Mouse (Mus musculus): ENCODE measurements around the gene F8.
"Not testable (repeated sequence)": the region's sequence is repeated elsewhere in the genome, so short reads cannot be mapped to it uniquely, and the experiment has no call there.

The F8 gene

DNA sequence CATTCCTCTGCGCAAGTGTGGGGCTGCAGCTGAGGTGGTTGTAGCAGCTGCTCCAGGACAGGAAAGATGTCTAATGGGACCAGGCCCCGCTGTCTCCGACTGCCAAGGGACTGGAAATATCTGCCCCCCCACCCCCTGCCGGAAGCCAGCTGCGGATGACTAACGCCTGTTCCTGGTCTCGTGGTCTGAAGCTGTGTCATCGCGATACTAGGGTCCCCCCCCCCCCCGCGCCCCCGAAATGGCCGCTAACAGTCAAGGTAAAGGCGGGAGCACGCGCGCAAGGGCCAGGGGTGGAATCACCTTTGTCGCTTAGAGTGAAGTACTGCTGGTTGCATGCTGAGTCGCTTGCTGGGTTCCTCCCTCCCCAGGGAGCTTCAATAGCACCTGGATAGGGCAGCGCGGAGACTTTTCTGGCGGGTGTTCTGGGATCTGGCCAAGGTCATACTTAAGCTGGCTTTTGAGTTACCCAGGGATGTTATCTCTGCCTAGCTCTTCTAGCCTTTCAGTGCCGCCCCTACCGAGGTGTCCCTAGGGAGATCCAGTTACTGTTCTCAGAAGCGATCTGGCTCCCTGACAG, at the start of gene F8, which contains the start of gene Fundc2:
F8 (minus strand) TSS at position 421 of the 577 bp plus-strand sequence.
Fundc2 (plus strand) TSS at position 205 of the 577 bp plus-strand sequence.
- ChIA-PET CTCF (interaction anchor here in 2 of 4 experiments (0.6 to 1.0 kb wide), 3 partner anchors 9 to 292 kb away, joined by 5 to 6 read pairs (median 6); no protein-coding TSS in a partner anchor), POLR2A (interaction anchor here (0.6 to 1.6 kb wide), 29 partner anchors 8 to 1385 kb away, joined by 3 to 18 read pairs (median 3); partner anchors contain the start of genes Vbp1 (in 4 of the 4), Brcc3 (in 3 of the 4), Cmc4 (in 3 of the 4) and Mtcp1 (in 3 of the 4))

DNA sequence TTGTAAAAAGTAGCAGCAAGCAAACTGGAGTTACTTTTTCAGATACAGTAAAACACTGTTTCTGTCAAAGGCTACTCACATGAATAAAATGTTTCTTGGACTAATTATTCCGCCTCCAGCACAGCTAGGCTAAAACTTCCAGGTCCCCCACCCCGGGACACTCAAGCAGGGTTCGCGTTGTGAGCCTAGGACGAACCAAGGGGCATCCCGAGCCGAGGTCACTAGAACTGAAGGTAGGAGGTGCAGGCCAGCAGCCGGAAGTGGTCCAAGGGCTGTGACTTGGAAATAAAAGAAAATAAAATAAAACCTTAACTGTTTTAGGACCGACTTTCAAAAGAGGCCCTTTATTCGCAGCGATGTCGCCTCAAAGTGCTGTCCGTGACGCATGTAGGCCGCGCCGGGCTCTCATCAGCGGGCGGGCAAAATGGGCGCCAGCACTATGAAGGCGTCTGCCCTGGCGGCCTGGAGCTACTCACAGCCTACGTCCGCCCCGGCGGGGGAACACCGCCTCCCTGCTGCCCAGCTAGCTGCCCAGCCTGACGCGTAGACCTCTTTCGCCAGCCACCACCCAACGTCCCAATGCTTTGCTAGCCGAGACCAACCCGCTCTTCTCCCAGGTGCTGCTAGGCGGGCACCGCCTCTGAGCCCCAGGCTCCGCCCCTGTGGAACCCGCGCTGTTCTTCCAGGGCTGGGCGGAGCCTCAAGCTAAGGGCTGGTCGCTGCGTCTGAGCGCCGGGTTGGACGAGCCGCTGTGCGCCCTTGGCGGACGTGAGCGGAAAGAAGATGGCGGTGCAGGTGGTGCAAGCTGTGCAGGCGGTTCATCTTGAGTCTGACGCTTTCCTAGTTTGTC, 33.7 kb upstream of the F8 start, which contains the start of the genes Cmc4, Mtcp1 and Brcc3:
Cmc4 (minus strand) TSS at position 649 of the 850 bp plus-strand sequence.
Mtcp1 (minus strand) TSS at position 653 of the 850 bp plus-strand sequence.
Brcc3 (plus strand) TSS at position 693 of the 850 bp plus-strand sequence.
- ChIA-PET CTCF (no interaction called here), POLR2A (interaction anchor here in 3 of 4 experiments (0.7 to 2.9 kb wide), 26 partner anchors 10 to 1146 kb away, joined by 3 to 23 read pairs (median 4); partner anchors contain the start of genes F8 (in 3 of the 3), Fundc2 (in 3 of the 3), Vbp1 (in 3 of the 3) and G6pdx (in 2 of the 3))

DNA sequence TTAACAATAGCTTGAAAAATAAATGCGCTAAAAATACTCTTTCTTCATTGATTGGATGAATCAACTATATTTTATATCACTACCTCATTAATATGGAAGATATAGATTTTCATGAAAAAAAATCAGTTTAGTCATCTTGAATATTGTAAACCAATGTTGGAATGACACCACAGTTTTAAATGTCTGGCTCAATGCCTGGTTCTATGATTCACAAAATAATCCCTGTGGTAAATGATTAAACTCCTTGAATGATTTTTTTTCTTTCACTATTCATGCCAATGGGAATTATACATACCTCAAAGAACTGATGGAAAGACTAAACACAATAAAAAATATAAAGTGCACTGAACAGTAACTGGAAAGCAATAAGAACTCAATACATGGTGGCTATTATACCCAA, 27.3 kb upstream of the F8 start:
- ChIA-PET POLR2A (interaction anchor here in 1 of 4 experiments (0.7 kb wide), 1 partner anchor 308 kb away, joined by 3 read pairs; no protein-coding TSS in a partner anchor), CTCF (no interaction called here)

DNA sequence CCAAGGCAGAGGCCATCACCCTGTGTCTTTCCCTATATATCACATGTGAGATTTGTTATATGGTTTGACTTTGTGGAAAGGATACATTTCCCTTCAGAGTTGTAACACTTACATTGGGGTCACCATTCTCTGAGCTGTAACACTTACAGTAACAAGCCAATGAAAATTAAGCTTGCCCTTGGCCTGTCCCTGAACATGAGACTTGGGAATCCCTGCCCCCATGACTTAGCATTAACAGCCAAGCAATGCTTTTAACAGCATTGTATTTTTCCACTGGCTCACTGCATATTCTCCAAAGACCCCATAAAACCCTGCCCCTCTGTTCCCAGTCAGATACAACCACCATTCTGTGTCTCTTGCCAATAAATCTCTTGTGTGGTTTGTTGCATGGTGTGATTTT, 20.9 kb upstream of the F8 start:
- CTCF ChIA-PET, result interaction anchor here in 1 of 4 experiments (0.5 kb wide), 1 partner anchor 16 kb away, joined by 3 read pairs; no protein-coding TSS in a partner anchor
- POLR2A ChIA-PET, result interaction anchor here in 2 of 4 experiments (1.3 to 2.5 kb wide), 2 partner anchors 13 kb away, joined by 3 to 7 read pairs; partner anchors contain the start of genes Brcc3 (in 2 of the 2), Cmc4 (in 2 of the 2) and Mtcp1 (in 2 of the 2)

DNA sequence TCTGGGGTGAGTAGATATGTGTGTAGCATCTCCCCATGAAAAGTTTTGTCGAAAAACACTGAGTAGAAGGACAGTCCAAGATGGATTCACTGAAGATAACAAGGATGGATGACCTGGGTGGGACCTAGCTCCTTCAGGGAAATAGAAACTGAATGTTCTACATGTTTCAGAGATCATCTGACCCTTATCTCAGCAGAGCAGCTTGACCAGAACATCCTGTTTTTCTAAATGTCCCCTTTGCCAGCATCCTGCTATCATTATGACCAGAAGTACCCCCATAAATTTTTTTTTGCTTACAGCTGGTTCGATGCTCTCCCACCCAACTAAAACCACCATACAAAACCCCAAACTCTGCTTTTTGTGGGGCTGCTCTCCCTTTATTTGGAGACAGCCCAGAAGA, 20.3 kb upstream of the F8 start:
- POLR2A ChIA-PET, result interaction anchor here in 2 of 4 experiments (1.1 to 2.5 kb wide), 3 partner anchors 14 to 21 kb away, joined by 3 to 7 read pairs (median 4); partner anchors contain the start of genes Brcc3 (in 2 of the 2), Cmc4 (in 2 of the 2), Mtcp1 (in 2 of the 2) and F8 (in 1 of the 2)
- CTCF ChIA-PET, result no interaction called here

DNA sequence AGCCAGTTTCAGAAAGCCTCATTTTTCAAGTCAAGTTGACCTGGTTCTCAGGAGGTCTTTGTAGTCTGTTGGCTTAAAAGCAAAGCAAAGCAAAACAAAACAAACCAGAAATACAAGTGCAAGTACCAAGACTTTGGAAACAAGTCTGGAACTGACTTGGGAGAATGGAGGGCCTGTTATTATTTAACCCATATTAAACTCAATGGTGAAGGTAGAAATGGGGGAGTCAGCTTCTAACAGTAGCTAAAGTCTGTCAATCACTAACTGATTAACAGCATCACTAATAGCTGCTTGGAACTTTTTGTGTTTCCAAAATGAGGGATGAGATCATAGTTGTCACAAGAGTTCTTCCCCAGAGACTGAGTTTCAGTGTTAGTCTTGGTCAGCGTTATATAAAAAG, 17.1 kb upstream of the F8 start:
- CTCF ChIA-PET, result no interaction called here
- POLR2A ChIA-PET, result interaction anchor here in 2 of 4 experiments (0.7 to 1.0 kb wide), 2 partner anchors 17 kb away, joined by 3 read pairs; partner anchors contain the start of genes Brcc3 (in 1 of the 2), Cmc4 (in 1 of the 2), F8 (in 1 of the 2) and Fundc2 (in 1 of the 2)

DNA sequence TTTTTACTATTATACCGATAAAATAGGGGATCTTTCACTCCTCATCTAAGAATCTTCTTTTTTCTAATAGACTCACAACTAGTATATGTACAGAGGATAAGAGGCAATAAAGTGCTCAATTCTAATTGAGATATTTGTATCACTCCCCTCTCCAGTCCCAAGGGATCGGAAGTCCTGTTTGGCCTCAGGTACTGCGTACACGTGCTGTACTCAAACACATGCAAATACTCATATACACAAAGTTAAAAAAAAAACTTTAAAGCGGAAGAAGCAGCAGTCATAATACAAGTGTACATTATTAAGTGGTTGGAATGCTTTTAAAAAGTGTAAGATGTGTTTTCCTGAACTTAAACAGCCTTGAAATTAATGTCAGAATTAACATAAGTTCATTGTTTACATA, 716 bp downstream of the F8 start:
- CTCF ChIA-PET, result interaction anchor here in 2 of 4 experiments (0.6 to 1.0 kb wide), 2 partner anchors 10 to 293 kb away, joined by 5 to 6 read pairs; no protein-coding TSS in a partner anchor
- POLR2A ChIA-PET, result interaction anchor here (0.6 to 1.6 kb wide), 18 partner anchors 12 to 286 kb away, joined by 3 to 18 read pairs (median 4); partner anchors contain the start of genes Brcc3 (in 3 of the 4), Cmc4 (in 3 of the 4), Mtcp1 (in 3 of the 4) and Dkc1 (in 2 of the 4)

DNA sequence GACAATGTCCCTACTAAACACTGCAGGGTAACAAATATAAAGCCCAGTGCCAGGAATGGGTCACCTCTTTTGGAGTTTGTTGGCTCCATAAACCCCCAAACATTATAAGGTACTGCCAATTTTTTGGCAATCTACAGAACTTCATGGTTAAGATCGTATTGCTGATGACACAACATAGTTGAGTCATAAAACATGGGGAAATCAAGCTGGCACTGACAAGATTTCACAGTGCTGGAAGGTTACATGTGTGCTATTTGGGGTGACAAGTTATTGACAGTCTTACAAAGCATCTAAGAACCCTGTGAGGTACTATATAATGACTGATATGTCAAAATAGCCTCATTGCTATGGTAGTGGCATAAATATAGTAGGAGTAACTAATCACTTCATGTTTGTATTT, 1.2 kb downstream of the F8 start:
- POLR2A ChIA-PET, result interaction anchor here in 1 of 4 experiments (1.2 kb wide), 1 partner anchor 110 kb away, joined by 3 read pairs; no protein-coding TSS in a partner anchor
- CTCF ChIA-PET, result no interaction called here

DNA sequence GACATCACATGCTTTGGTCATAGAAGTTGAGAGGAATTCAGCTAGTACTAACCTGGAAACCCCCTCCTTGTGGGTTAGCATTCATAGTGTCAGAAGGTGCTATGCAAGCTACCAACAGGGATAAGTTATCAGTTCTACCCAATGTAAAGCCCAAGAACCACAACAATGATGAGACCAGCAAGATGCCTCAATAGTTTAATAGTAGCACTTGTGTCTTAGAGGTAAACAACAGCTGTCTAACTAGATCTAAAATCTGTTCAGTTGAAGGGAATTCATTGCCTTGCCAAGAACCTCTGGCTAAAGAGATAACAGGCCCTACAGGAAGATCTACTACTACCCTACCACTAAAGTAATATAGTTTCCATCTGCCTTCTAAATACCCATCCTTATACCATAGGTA, 5.6 kb downstream of the F8 start:
- CTCF ChIA-PET, result no interaction called here
- POLR2A ChIA-PET, result no interaction called here

DNA sequence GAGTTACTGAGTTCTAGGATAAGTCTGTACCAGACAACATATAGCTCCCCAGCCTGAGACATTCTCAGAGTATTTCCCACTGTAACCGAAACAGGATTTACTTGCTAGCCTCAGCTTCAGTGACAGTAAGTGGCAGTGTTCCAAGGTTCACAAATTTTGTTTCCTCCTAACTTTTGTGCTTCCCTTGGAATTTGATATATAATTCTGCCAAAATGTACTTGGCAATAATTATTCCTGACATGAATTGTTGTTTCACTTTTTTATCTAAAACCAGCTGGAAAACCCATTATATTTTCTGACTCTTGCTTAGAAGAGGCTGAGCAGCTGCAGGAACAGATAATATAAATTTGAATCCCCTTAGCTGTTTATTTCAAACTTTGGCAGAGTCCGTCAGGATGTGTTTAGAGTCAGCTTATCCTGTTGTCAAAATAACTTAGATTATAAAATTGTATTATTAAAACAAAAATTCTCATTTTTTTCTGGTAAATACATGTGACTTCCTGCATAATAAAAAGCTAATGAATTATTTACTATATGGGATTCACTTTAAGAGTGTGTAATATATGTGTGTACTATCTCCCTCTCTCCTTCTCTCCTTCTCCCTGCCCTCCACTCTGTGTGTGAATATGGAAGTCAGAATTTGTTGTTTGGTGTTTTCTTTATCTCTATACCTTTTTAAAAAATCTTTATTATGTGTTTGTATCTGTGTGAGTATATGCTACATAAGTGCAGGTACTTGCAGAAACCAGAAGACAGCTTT, 9.6 kb downstream of the F8 start:
- POLR2A ChIA-PET, result interaction anchor here in 1 of 4 experiments (1.3 kb wide), 1 partner anchor 10 kb away, joined by 3 read pairs; the partner anchor contains the start of gene F8
- CTCF ChIA-PET, result no interaction called here

DNA sequence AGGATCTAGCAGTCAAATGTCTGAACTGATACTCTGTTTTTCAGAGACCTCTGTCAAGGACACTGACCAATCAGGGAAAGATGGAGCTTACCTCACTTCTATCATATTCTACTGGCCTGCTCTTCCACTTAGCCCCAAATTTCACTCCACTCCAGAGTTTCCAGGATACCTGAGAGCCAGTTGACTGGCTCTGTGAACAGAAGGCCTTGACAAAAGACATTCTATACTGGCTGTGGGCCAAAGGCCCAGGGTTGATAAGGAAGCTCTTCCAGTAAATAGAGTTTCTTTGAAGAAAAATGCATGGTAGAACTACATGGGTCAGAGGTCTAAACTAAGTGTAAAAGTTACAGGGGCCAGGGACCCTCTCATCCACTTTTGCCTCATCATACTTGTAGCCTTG, 12.2 kb downstream of the F8 start:
- POLR2A ChIA-PET, result no interaction called here

DNA sequence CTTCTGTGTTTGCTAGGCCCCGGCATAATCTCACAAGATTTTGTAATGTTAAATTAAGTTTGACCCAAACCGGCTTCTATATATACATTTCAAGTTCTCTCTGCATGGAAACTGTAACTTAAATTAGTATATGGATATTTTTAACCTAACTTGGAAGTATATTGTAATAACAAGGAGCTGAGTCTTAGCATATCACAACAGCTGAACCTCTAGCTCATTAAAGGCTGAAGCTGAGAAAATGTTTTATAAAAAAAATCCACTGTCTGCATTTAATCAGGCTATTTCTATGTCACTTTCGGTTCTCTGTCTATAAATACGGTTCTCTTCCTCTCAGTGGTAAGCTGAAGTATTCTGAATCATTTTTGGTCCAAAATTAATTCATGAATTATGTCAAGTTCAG, 58.9 kb downstream of the F8 start:
- ChIA-PET CTCF (no interaction called here), POLR2A (no interaction called here)

More for the DNA sequence above, 12.2 kb downstream of the F8 start:
- CTCF ChIA-PET, result no interaction called here

DNA sequence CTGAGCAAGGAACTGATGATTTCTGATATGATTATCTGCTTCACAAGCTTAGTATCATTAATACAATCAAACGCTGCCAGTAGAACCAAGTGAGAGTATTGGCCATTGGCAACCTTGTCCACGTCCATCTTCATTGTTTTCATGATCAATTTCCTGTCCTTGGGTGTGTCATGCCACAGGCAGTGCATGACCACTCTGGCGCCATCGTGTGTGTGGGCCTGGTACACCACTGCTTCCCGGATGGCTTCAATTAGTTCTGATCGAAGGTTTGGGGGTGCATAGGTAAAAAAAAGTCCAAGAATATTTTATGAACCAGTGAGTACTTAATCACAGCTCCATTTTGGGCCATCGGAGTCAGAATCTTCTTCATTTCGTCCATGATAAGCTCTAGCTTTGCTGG, 110.7 kb downstream of the F8 start:
- POLR2A ChIA-PET, result interaction anchor here in 2 of 4 experiments (1.1 kb wide), 2 partner anchors 110 to 176 kb away, joined by 3 read pairs; partner anchors contain the start of genes Dkc1 (in 1 of the 2) and Fundc2 (in 1 of the 2)
- CTCF ChIA-PET, result interaction anchor here in 3 of 4 experiments (0.6 to 1.5 kb wide), 4 partner anchors 10 to 1902 kb away, joined by 3 to 10 read pairs (median 4); no protein-coding TSS in a partner anchor

DNA sequence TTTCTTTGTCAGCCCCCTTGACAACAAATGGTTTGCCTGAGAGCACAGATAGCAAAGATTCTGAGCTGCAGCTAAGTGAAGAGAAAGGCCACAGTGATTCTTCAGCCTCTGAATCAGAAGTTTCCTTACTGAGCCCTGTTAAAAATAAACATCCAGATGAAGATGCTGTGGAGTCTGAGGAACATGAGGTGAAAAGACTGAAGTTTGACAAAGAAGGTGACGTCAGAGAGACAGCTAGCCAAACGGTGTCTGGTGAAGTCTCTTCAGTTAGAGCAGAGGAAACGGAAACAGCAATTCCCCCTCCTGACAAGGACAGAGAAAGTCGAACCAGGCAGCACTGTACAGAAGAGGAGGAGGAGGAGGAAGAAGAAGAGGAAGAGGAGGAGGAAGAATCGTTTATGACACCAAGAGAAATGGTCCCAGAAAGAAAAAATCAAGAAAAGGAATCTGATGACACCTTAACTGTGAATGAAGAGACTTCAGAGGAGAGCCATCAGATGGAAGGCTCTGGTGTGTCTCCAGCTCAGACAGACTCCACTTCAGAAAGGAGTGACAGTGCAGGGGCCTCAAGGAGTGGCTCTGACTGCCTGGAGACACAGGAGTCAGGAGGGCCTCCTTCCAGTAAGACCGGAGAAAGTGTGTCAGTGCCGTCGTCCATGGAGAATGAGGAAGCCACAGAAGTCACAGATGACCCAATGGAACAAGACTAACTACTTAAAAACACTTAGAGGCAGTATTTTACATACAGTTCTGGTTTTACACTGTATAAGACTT, 148.6 kb downstream of the F8 start:
- CTCF ChIA-PET, POLR2A ChIA-PET: not testable (repeated sequence)

DNA sequence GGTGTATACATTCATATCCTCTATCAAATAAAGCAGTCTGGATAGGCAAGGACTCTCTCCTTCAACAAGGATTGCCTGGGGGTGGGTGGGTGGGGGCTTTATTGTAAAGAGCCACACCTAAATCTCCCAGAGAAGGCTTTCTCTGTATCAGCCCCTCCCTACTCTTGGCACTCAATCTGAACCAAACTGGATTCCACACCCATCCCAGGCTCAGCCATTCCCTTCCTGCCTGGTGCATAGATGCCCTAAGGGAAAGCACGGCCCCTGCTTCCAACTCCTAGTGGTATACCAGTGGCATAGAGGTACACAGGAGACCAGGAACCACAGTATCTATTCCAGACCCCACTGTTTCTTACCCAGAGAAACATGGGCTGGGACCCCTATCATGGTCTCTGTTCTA, 151.0 kb downstream of the F8 start:
- CTCF ChIA-PET, result no interaction called here
- POLR2A ChIA-PET, result no interaction called here

DNA sequence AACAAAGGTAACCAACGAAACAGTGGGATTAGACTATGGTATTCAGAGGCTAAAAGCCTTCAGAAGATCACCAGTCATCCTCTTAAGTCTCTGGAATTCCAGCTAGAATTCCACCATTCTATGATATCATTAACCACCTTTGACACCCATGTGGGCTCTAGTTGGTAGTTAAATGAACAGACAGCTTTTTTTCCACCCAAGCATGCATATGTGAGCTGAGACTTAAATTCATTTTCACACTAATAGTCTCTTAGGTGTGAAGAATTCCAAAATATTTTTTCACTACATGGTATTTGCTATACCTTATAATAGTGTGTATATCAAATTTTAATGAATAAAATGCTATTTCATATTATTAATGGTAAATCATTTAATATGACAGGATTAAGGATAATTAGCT, 218.7 kb downstream of the F8 start, which contains the start of gene Smim9:
Smim9 (minus strand) TSS at position 101 of the 400 bp plus-strand sequence.
- CTCF ChIA-PET, result no interaction called here
- POLR2A ChIA-PET, result no interaction called here

DNA sequence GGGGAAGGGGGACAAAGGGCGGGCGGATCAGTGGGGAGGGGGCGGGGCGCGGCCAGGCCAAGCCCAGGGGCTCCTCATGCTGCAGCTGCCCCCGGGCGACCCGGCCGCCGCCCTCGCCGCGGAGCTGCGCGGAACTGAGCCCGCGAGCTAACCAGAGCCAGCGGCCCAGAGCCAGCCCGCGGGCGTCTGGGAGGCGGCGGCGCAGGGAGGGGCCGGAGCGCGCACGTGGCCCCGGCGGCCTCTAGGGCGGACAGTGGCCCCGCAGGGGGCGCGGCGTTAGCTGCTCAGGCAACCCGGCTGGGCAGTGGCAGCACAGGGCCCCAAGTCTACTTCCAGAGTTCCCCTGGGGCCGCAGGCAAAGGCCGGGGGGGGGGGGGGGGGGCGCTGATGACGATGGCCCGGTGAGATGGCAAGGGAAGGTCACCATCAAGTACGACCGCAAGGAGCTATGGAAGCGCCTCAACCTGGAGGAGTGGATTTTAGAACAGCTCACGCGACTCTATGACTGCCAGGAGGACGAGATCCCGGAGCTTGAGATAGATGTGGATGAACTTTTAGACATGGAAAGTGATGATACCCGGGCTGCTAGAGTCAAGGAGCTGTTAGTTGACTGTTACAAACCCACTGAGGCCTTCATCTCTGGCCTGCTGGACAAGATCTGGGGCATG, 226.7 kb downstream of the F8 start:
- POLR2A ChIA-PET, result interaction anchor here in 3 of 4 experiments (0.6 to 1.5 kb wide), 13 partner anchors 11 to 1045 kb away, joined by 3 to 10 read pairs (median 5); partner anchors contain the start of genes Dkc1 (in 3 of the 3), Mpp1 (in 2 of the 3), Fam3a (in 1 of the 3) and Ikbkg (in 1 of the 3)
- CTCF ChIA-PET, result interaction anchor here in 1 of 4 experiments (0.7 kb wide), 1 partner anchor 93 kb away, joined by 3 read pairs; no protein-coding TSS in a partner anchor
